Mouse (Mus musculus): ENCODE results near the gene Hif3a.

Hif3a gene

DNA sequence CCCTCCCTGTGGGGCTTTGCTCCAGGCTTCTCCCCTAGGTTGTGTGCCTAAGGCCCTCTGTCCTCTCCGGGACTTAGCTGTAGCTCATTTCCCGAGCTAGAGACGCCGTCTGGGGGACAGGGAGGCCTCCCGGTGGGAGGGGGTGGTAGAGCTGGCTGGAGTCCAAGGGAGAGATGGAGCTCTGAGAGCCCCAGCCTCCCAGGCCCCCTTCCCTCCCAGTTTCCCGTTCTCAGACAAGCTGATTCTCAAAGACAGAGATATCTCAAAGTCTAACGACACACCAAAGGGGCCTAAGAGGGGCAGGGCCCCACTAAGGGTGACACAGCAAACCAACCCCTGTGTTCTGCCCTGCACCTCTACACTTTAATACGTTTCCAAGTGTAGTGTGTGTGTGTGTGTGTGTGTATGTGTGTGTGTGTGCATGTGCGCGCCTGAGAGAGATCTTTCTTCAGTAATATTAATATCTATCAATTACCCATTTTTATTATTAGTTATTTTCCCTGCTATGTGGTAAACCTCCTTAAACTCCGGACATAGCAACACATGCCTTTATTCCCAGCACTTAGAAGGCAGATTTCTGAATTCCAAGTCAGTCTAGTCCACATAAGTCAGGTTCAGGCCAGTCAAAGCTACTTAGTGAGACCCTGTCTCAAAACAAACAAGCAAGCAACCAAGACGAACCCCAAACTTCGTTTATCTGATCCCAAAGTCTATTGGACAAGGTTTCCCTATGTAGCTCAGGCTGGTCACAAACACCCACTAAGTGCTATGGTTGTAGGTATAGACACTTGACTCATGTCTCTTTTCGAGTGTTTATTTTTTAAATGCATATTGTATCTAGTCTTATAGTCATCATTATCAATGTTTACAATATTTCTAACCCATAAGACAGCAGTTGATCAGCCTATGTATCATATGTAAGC, 5.4 kb downstream of the Hif3a start:
- DNase-seq (ENCODE audit: low spot score in 2 of 2): no peak

- peak; percentile 87 to 91 for DNase-seq (ENCODE audit: low spot score in 2 of 2)
Measured at GRCm38 (mm10) chr7:17056081-17056581, 6.1 kb downstream of the Hif3a start.

DNA sequence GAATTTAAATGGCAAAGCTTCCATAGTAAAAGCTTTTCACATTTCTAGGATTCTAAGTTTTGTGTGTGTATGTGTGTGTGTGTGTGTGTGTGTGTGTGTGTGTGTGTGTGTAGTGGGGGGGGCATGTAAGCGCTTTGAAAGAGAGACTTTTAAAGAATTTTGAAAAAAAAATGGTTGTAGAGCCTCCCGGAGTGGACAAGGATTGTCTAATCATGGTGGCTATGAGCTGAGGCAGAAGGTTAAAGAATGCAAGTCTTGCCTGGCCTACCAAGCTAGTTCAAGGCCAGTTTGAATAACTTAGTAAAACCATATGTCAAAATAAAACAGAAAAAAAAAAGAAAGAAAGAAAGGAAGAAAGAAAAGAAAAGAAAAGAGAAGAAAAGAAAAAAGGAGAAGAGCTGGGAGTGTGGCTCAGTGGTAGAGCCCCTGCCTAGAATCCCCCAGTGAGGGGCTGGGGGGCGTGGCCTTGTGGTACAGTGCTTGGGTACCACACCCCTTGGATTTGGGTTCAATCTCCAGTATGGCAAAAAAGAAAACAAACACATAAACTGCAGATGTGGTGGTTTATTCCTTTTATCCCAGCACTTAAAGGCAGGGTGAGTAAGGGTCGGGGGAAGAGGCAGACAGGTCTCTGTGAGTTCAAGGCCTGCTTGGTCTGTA, 6.8 kb downstream of the Hif3a start:
- no peak for DNase-seq (ENCODE audit: low spot score in 2 of 2)

DNA sequence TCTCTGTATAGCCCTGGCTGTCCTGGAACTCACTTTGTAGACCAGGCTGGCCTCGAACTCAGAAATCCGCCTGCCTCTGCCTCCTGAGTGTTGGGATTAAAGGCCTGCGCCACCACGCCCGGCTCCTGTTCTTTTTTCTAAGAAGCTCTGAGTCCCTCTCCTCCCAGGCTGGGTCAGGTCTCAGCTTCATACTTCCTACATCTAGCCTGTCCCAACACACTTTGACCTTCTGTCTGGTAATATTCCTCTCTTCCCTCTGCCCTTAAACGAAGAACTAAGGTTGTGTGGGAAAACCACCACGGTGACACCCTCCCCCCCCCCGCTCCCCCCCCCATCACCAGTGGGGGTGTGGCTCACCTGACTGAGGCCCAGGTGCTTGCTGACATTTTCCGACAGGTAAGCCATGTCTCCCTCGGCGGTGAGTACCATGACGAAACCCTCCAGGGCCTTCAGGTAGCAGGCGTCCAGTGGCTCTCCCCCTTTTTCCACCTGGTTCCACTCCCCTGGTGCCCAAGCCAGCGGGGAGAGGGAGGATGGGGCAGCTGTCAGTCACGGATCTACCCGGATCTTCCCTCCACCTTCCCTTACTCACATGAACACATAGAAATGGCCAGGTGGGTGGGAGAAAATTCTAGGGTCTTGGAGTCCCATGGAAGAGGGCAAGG, 7.8 kb downstream of the Hif3a start:
- no peak for DNase-seq (ENCODE audit: low spot score in 2 of 2)

DNA sequence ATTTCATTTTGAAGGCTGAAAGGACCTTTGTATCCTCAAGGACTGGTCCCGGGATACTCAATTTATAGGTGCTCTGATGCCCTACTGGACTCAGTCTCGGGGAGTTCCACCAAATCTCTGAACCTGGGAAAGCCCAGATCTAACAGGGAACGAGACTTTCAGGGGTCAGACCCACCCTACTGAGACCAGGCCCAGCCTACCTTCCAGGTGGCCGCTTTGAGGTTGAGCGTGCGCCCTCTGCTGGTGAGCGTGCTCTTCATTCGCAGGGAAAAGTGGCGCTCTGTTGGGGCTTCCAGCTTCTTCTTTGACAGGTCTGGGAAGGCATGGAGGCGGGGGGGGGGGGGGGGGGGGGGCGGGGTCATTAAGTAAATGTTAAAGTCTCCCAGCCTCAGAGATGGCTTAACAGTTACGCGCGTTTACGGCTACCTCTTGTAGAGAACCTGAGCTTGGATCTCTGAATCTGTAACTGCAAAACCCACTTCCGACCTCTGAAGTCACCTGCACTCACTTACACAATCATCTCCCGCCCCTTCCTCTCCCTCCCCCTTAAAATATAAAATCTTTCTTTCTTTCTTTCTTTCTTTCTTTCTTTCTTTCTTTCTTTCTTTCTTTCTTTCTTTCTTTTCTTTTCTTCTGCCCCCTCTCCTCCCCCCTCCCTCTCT, 11.2 kb downstream of the Hif3a start:
- DNase-seq (ENCODE audit: low spot score in 2 of 2): peak in 1 of 2 experiments; percentile 60

DNA sequence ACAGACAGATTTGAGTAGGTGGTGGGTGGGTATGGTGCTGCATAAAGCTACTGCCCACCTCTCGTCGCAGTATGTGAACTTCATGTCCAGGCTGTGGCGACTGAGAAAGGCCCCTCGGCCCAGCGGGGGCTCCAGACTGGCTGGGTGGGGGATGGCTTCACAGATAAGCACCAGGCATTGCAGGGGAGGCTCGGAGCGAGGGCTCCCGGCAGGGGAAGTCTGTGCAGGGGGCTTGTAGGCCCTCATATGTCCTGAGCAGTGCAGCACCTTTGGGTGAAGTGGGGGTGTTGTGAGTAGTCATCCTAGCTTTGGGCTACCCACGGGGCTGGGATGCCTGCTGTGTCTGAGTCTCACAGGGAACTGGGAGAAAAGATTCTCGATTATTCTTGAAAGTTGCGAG, 11.7 kb downstream of the Hif3a start:
- no peak for DNase-seq (ENCODE audit: low spot score in 2 of 2)

GRCm38 (mm10) chr7:17048431-17049190, 13.6 kb downstream of the Hif3a start:
- DNase-seq (ENCODE audit: low spot score in 2 of 2): no peak

GRCm38 (mm10) chr7:17047041-17047682, 15.1 kb downstream of the Hif3a start:
- no peak for DNase-seq (ENCODE audit: low spot score in 2 of 2)

- DNase-seq (ENCODE audit: low spot score in 2 of 2): no peak
Measured at GRCm38 (mm10) chr7:17045743-17046142, 16.5 kb downstream of the Hif3a start.

DNA sequence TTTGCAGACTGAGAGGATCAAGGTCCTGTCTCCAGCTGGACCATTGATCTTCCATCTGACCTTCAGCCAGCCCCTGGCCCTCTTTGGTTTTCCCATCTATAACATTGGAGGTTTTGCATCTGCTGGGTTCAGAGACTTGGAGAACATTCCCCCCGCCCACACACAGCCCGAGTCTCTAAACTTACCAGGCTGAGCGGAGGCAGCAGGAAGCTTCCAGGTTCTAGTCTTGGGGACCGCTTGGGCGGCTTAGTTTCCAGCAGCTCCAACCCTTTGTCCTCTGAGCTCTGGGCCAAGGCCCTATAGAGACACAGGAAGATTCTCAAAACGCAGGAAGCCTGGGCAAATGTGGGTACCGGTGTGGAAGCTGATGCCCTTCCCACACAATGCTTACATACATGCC, 22.9 kb downstream of the Hif3a start:
- no peak for DNase-seq (ENCODE audit: low spot score in 2 of 2)

DNA sequence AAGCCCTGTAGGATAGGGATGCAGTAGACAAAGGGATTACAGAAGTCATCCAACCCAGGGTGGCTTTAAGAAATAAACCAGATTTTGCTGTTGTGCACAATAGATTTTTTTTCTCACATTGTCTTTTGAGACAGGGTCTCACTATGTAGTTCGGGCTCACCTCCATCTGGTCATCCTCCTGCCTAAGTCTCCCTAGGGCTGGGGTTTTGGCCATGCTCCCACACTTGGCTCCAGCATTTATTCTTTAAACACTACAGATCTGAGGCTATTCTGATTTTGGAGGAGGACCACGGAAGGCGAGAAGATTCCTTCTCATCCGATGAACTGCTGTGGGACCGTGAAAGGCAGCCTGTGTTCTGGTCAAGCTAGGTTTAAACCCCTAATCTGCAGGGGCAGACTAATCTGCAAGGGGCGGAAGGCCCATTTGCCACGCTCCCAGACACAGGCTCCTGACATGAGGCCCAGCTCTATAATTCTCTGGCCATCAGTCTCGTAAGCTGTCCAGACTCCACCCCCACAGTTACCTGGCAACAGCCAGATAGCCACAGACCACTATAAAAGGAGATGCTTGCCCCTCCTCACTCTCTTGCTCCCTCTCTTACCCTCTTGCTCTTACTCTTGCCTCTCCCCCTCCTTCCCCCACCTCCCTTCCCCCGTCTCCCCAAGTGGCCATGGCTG, 24.1 kb downstream of the Hif3a start:
- no peak for DNase-seq (ENCODE audit: low spot score in 2 of 2)

DNA sequence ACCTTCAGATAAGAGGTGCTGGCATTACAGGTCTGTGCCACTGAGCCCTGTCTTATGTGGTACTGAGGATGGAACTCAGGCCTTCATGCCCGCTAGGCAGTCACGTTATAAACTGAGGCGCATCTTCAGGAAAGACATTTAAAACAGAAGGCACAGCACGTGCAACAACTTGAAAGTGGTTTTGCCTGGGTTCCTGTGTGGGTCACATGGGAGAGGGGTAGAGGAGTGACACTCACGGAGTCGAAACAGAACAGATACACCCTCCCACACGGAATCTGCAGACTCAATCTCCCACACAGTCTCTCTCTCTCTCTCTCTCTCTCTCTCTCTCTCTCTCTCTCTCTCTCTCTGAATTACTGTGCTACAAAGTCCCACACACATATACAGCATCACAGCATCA, 32.0 kb downstream of the Hif3a start:
- DNase-seq (ENCODE audit: low spot score in 2 of 2): no peak

DNA sequence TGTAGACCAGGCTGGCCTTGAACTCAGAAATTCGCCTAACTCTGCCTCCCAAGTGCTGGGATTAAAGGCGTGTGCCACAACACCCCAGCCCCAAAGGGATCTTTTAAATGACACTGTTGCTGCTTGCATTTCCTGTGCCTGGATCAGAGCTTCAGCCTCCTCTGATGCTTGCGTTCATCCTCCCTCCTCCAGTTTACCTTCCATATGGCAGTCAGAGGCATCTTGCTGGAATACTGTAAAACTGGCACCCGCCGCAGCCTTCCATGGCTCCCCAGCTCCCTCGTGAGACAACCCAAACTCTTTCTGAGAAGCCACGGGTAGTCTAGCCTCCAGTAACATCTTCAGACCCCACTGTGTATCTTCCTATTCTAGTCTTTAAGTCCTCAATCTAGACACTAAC, 33.3 kb downstream of the Hif3a start:
- no peak for DNase-seq (ENCODE audit: low spot score in 2 of 2)

GRCm38 (mm10) chr7:17027588-17028343, 34.5 kb downstream of the Hif3a start, which contains the start of gene Ppp5c:
Gene Ppp5c, minus strand, starts transcription at chr7:17027924.
- peak; percentile 78 to 90 for DNase-seq (ENCODE audit: low spot score in 2 of 2)

DNA sequence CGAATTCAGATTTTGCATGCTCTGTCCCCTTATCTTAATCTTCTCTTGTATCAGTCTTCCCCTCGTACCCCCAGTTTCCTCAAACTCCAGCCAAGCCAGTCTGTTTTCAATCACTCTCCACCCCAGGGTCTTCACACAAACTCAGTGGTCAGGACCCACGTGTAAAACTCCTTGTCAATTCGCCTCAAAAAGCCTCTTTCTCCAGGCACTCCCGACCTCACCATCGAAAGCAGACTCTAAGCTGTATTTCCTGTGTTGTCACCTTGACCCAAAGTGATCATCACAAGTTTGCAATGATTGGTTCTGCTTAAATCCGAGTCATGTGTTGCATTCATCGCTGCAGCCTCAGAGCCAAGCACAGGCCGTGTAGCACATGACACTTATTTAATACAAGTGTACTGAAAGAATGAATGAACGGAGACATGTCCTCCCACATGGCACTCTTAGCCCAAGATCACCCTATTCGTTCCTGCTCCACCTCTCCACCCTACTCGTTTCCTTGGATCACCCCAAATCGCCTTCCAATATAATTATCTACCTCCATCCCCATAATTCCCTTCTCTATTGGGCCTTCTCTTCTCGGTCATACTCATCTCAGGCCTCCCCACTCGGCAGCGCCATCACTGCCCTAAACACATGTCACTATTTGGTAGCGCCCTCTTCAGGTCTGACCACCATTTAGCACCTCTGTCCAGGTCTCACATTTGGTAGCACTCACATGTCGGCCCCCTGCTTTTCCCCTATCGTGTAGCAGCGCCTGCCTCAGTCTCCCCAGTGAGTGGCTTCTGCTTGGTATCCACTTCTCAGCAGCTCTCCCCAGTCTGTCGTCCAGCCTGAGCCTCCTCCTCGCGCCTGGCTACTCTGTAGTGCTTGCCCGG, 35.3 kb downstream of the Hif3a start:
- no peak for DNase-seq (ENCODE audit: low spot score in 2 of 2)

GRCm38 (mm10) chr7:17025896-17026622, 36.2 kb downstream of the Hif3a start:
- no peak for DNase-seq (ENCODE audit: low spot score in 2 of 2)

DNA sequence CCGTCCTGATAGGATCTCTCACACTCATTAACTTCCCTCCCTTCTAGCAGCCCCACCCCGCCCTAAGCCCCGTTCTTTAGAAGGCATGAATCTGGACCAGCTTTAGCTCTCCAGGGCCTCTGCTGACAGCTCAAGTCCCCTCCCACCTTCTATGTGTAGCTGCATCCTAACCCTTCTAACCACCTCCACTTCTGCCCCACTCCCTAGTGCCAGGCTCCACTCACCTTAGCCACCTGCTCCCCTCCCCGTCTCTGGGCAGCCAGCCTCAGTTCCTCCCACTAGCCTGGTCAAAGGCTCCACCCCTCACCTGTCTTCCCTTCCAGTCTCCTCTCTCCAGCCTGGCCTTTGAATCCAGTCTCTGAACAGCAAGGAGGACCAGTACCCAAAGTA, 36.7 kb downstream of the Hif3a start:
- no peak for DNase-seq (ENCODE audit: low spot score in 2 of 2)
